Mouse (Mus musculus): ENCODE measurements at regions not wholly inside any gene's neighbourhood (a gene's known extent, or its start where the extent isn't known, plus 50 kb on each side); places are given as distances from the start of the nearest gene placed in this dataset.

DNA sequence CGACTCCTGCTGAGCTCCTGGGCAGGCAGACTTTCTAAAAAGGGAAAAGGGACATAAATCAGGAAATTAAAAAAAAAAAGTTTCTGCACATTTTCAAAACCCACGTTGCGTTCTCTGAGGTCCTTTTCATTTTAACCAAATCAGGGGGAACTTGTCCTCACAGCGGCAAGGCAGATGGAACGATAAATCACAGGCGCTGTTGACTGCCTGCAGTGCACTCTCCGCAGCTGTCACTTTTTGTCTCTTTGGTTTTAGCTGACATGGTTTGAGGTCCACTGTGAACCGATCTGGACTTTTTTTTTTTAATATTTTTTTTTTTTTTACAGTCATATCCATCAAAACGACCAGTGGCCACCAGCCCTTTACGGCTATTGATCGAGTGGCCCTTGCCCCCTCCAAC, 343.7 kb upstream of the Mki67 start:
- no peak overlapping the region for H3K4me3 ChIP-seq
- WGBS, result 31% methylated on average over 11 of the region's 11 CpGs
- ATAC-seq (ENCODE audit: borderline replicate concordance, extremely low read depth, low FRiP score, low TSS enrichment), result no peak
- peaks cover 12% of the 10 kb centered on the region; the same call in 1 of the 2 replicates for H3K27me3 ChIP-seq
- no peaks in the 10 kb centered on the region for H3K36me3 ChIP-seq
- no peaks in the 10 kb centered on the region for H3K9me3 ChIP-seq
- no peak overlapping the region for H3K9ac ChIP-seq
- peak overlapping the region; percentile 59 for H3K27ac ChIP-seq
- H3K4me1 ChIP-seq, result peaks cover 37% of the 10 kb centered on the region
- peak overlapping the region; percentile 56 for H3K4me2 ChIP-seq

DNA sequence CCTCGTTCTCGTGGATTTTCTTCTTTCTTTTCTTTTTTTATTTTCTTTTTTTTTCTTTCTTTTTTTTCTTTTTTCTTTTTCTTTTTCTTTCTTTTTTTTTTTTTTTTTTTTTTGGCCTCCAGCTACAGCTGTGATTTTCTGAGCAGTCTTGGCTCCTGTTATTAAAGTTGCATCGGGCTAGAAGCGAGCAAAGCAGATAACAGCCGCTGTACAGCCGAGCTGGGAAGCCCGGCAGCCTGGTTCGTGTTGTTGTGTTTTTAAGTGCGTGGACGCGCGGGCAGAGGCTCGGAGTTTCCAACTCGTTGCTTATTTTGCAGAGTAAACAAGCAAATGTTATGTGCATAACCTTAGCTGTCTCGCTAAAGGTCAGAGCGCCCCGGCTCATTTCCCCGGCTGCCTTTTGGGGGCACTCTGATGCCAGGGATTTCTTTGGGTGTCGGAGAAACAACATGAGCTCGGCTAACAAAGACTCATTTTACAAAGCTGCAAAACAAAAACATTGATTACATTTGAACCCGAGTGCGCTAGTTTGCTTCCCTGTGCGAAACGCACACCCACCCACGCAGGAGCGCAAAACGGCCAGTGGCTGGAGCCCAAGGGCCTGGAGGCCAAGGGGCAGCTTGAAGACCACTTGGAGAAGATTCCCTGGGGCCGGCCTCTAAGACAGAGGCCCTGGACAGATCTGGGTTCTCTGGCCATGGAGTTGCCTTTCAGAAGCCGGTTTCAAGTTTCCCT, 344.3 kb upstream of the Mki67 start:
- peak overlapping the region; percentile 26 for H3K4me3 ChIP-seq
- peak overlapping the region; percentile 8; the same call in 1 of the 2 replicates for H3K9ac ChIP-seq

DNA sequence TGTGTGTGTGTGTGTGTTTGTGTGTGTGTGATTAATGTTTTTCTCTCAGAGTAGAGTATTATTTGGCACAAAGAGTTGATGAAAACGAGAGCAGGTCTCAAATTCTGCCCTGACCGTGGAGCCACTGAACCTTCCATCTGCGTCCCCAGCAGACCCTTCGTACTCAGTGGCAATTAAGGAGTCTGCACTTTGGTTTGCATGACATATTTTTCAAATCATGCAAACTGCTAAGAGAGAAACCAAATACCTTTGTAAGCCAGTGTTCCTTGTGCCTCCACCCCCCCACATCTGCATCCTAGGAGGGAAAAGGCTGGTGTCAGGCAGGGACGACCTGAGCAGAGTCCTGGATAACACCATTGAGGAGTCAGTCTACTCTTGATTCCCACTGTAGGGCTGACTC, 346.5 kb upstream of the Mki67 start:
- H3K4me3 ChIP-seq, result no peak overlapping the region
- no peaks in the 10 kb centered on the region for H3K36me3 ChIP-seq
- H3K27ac ChIP-seq, result no peak overlapping the region
- peaks cover 26% of the 10 kb centered on the region for H3K4me1 ChIP-seq
- no peak overlapping the region for H3K4me2 ChIP-seq
- H3K9ac ChIP-seq, result no peak overlapping the region
- ATAC-seq (ENCODE audit: borderline replicate concordance, extremely low read depth, low FRiP score, low TSS enrichment), result no peak
- no peaks in the 10 kb centered on the region for H3K9me3 ChIP-seq
- H3K27me3 ChIP-seq, result no peaks in the 10 kb centered on the region
- WGBS, result 37% methylated on average over 5 of the region's 5 CpGs

More for the DNA sequence above, 344.3 kb upstream of the Mki67 start:
- H3K4me1 ChIP-seq, result peaks cover 37% of the 10 kb centered on the region
- no peaks in the 10 kb centered on the region for H3K36me3 ChIP-seq
- H3K27ac ChIP-seq, result peak overlapping the region; percentile 62
- peak overlapping the region; percentile 56 for H3K4me2 ChIP-seq
- WGBS, result 8% methylated on average over 29 of the region's 29 CpGs
- ATAC-seq (ENCODE audit: borderline replicate concordance, extremely low read depth, low FRiP score, low TSS enrichment), result no peak
- no peaks in the 10 kb centered on the region for H3K9me3 ChIP-seq
- peaks cover 7% of the 10 kb centered on the region; the same call in 1 of the 2 replicates for H3K27me3 ChIP-seq

DNA sequence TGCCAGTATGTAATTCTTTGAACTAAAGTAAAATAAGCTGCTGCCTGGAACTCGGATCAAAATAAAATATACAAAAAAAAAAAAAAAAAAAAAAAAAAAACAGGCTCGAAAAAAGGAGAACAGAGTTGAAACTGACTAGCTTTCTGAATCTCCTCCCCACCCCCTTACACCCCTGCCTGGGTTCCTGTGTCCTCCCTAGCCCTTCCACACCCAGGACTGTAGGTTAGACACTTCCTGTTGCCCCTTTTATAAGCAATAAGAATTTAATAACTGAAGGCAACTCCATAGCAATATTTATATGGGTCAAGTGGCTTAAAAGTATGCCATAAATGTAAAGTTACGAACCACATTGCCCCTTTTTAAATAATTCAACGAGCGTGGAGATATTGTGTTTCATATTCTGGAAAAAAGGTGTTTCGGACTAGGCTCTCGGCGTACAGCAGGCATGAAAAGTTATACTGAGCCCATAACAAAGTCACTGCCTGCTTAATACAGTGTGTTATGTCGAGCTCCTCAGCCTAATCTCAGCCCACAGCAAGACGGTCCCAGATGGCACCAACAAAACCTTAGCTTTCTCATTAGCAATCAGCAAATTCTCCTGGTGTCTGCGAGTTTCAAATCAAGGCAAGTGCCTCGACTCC, 349.0 kb upstream of the Mki67 start:
- WGBS, result 70% methylated on average over 11 of the region's 12 CpGs
- H3K36me3 ChIP-seq, result no peaks in the 10 kb centered on the region
- H3K4me3 ChIP-seq, result no peak overlapping the region
- no peak overlapping the region for H3K27ac ChIP-seq
- no peak overlapping the region for H3K9ac ChIP-seq
- no peak for ATAC-seq (ENCODE audit: borderline replicate concordance, extremely low read depth, low FRiP score, low TSS enrichment)
- peaks cover 4% of the 10 kb centered on the region for H3K4me1 ChIP-seq
- H3K4me2 ChIP-seq, result no peak overlapping the region
- H3K27me3 ChIP-seq, result no peaks in the 10 kb centered on the region
- H3K9me3 ChIP-seq, result no peaks in the 10 kb centered on the region

DNA sequence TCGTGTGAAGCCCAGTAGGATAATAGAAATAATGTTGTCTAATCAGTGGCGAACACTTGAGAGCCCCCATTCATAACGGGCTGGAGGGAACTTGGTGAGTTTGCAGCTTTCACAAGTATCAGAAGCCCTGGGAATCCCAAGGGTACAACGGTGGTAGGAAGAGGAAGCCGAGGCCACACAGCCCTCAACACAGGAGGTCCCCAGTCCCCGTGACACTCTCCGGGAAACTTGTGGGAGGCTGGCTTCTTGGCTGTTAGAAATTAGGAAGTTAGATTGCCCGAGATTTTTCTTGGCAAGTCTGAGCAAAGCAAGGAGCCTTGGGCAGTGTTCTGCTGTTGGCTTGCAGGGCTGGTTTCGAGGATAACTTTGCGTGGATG, 349.5 kb upstream of the Mki67 start:
- no peak for ATAC-seq (ENCODE audit: borderline replicate concordance, extremely low read depth, low FRiP score, low TSS enrichment)
- no peak overlapping the region for H3K27ac ChIP-seq
- H3K27me3 ChIP-seq, result no peaks in the 10 kb centered on the region
- no peak overlapping the region for H3K4me3 ChIP-seq
- H3K36me3 ChIP-seq, result no peaks in the 10 kb centered on the region
- no peaks in the 10 kb centered on the region for H3K9me3 ChIP-seq
- 62% methylated on average over 10 of the region's 10 CpGs for WGBS
- peaks cover 4% of the 10 kb centered on the region; the same call in 1 of the 2 replicates for H3K4me1 ChIP-seq
- no peak overlapping the region for H3K9ac ChIP-seq
- no peak overlapping the region for H3K4me2 ChIP-seq

DNA sequence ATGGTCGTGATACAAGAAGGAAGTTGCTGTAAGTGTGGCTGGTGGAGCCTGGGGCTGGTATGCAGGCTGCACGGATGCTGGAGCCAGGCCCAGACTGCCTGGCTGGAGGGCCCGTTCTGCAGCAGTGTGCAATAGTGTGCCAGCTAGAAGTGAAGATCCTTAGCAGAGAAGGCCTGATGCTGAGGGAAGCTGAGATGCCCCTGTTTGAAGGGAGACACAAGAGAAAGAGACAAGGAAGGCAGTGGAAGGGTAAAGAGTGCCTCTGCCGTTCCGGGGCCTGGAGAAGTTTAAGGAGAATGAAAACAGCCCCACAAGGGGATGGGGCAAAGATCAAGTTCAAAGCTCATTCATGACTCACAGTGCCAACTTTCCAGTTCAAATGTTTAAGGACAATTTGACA, 354.7 kb upstream of the Mki67 start:
- H3K4me3 ChIP-seq, result no peak overlapping the region
- no peak overlapping the region for H3K4me2 ChIP-seq
- H3K9ac ChIP-seq, result no peak overlapping the region
- no peak for ATAC-seq (ENCODE audit: borderline replicate concordance, extremely low read depth, low FRiP score, low TSS enrichment)
- H3K4me1 ChIP-seq, result 0 out of 2 replicates have a peak, but pooled peaks cover 3% of the 10 kb centered on the region
- no peaks in the 10 kb centered on the region for H3K27me3 ChIP-seq
- no peak overlapping the region for H3K27ac ChIP-seq
- H3K36me3 ChIP-seq, result no peaks in the 10 kb centered on the region
- no peaks in the 10 kb centered on the region for H3K9me3 ChIP-seq
- 49% methylated on average over 5 of the region's 5 CpGs for WGBS

DNA sequence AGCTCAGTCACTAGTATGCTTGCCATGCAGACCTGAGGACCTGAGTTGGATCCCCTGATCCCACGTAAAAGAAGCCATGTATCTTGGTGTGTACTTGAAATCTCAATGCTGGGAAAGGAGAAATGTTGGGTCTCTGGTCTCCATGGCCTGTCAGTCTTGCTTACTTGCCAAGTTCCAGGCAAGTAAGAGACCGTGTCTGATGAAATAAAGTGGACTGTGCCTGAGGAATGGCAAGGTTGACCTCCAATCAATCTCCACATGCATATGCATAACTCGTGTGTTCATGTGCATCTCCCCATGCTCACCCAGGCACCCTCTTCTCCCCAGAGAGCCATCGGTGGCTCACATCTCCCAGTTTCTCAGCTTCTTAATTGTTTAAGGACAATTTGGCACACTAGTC, 355.2 kb upstream of the Mki67 start:
- no peak for ATAC-seq (ENCODE audit: borderline replicate concordance, extremely low read depth, low FRiP score, low TSS enrichment)
- 73% methylated on average over 4 of the region's 4 CpGs for WGBS
- Histone ChIP-seq H3K27me3 (no peaks in the 10 kb centered on the region), H3K27ac (no peak overlapping the region), H3K4me3 (no peak overlapping the region), H3K36me3 (no peaks in the 10 kb centered on the region), H3K4me2 (no peak overlapping the region), H3K9me3 (no peaks in the 10 kb centered on the region), H3K4me1 (0 out of 2 replicates have a peak, but pooled peaks cover 3% of the 10 kb centered on the region), H3K9ac (no peak overlapping the region)

DNA sequence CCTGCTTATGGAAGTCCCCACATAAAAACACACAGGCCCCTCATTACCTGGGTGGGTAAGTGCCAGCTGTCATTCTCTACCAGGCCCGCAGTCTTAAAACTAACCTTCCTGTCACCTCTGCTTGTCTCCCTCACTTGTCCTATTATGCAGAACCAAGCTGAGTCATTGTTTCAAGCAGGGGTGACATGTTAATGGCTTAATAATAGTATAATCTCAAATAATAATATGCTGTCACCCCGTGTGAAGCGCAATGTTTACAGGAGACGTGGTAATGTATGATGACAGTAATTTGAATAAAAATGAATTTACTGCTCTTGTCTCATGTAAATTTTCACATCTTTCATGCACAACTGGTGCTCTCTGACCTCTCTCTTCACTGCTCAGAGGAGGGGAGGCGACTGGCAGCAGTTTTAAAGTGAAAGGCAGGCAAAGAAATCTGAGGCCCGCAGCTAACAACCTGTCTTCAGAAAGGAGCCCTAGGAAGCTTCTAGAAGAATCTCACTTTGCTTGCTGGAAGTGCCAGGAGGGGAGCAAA, 357.2 kb upstream of the Mki67 start:
- ATAC-seq (ENCODE audit: borderline replicate concordance, extremely low read depth, low FRiP score, low TSS enrichment), result no peak
- Histone ChIP-seq H3K9me3 (no peaks in the 10 kb centered on the region), H3K4me2 (no peak overlapping the region), H3K4me1 (0 out of 2 replicates have a peak, but pooled peaks cover 3% of the 10 kb centered on the region), H3K27me3 (no peaks in the 10 kb centered on the region), H3K9ac (no peak overlapping the region), H3K27ac (no peak overlapping the region), H3K4me3 (no peak overlapping the region), H3K36me3 (no peaks in the 10 kb centered on the region)
- WGBS, result 60% methylated on average over 6 of the region's 6 CpGs

DNA sequence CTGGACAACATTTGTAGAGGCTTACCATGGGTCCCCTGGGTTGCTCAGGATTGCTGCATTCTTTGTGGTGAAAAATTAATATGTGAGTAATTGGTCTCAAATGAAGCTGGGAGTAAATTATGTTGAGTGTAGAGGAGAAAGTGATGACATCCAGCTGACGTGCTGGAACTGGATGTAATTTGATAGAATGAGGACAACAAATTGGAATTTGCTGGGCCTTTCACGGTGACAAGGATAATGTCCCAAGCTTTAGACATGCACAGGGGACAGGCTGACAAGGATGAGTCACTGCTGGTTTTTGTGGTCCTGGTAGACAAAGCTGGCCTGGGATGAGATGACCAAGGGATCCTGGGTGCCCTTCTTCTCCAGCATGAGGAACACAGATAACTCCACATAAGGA, 357.9 kb upstream of the Mki67 start:
- Histone ChIP-seq H3K4me1 (0 out of 2 replicates have a peak, but pooled peaks cover 3% of the 10 kb centered on the region), H3K27ac (no peak overlapping the region), H3K4me3 (no peak overlapping the region), H3K27me3 (no peaks in the 10 kb centered on the region), H3K4me2 (no peak overlapping the region), H3K9me3 (no peaks in the 10 kb centered on the region), H3K9ac (no peak overlapping the region), H3K36me3 (no peaks in the 10 kb centered on the region)
- WGBS, result 44% methylated on average over 2 of the region's 2 CpGs
- no peak for ATAC-seq (ENCODE audit: borderline replicate concordance, extremely low read depth, low FRiP score, low TSS enrichment)

DNA sequence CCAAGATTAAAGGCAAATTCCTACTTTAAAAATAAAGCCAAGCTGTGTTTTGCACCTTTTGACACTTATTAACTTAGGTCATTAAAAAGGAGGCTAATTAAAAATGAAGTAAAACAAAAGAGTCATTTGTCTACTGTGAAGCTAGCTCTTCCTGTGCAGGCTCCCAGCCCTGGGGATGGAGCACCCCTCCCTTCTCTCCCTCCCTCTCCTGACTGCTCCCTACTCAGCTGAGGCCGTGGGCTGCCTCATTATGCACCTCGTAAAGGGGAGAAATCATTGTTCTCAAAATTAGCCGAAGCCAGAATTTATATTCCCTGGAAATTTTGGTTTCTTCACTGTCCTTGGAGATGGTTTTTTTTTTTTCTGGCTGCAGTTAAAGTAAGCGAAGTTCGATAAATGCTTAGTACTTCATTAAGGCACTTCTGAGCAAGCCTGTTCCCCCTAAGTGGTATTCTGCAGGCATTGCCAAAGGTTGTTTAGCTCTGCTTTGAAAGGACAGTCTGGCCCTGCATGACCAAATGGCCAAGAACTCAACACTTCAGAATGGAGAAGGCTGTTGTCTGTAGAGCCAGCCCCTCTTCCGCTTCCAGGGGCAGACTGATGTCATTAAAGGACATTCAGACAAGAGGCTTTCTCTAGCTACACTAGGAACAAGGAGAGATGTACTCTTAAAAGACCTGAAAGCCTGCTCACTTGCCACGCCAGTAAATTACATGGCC, 365.5 kb upstream of the Mki67 start:
- Histone ChIP-seq H3K36me3 (no peaks in the 10 kb centered on the region), H3K27me3 (no peaks in the 10 kb centered on the region), H3K9ac (no peak overlapping the region), H3K4me1 (peaks cover 11% of the 10 kb centered on the region; the same call in 1 of the 2 replicates), H3K4me3 (no peak overlapping the region), H3K9me3 (no peaks in the 10 kb centered on the region), H3K27ac (no peak overlapping the region), H3K4me2 (no peak overlapping the region)
- no peak for ATAC-seq (ENCODE audit: borderline replicate concordance, extremely low read depth, low FRiP score, low TSS enrichment)
- WGBS, result 45% methylated on average over 7 of the region's 7 CpGs

DNA sequence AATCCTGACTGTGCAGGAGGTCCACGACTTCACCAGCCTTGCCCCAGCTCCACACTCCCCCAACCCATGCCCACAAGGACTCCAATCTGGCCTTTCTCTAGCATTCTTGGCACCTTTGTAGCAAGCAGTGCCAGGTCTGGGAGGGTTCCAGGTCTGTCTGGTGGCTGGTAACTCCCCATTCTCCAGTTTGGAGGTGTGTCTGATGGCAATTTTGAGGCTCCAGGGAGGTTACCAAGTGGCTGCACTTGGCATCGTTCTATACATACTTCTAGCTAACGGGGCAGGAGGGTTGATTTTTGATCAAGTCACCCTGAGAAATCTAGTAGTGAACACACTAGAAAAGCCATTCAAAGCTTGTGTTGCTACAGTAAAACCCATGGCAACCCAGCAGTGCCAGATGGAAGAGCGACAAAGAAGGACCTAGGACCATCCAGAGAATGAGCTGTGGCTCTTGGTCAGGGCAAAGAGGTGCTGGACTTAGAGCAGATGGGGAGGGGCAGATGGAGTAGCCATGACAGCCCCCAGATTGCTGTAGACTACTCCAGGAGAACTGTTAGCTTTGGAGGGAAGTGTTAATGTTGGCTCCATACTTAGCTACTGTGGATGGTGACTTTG, 366.2 kb upstream of the Mki67 start:
- Histone ChIP-seq H3K4me2 (no peak overlapping the region), H3K4me3 (no peak overlapping the region), H3K4me1 (peaks cover 11% of the 10 kb centered on the region; the same call in 1 of the 2 replicates), H3K9me3 (no peaks in the 10 kb centered on the region), H3K27me3 (no peaks in the 10 kb centered on the region), H3K9ac (no peak overlapping the region), H3K27ac (no peak overlapping the region), H3K36me3 (no peaks in the 10 kb centered on the region)
- no peak for ATAC-seq (ENCODE audit: borderline replicate concordance, extremely low read depth, low FRiP score, low TSS enrichment)
- 76% methylated on average over 4 of the region's 4 CpGs for WGBS
